Mouse (Mus musculus) R1 (cell line): ENCODE data around the gene Klk6.

Experiments used
- DNase-seq: peaks from one replicate; pipeline ENCODE4 v3.0.0-alpha.2; 2018; ENCODE audit warnings: low read depth, low spot score

The Klk6 gene

GRCm38 (mm10) chr7:43821581-43821980 lies 2.7 kb upstream of the Klk6 start:
- DNase-seq, result no peak

- no peak for DNase-seq
These were observed 1.8 kb downstream of the Klk6 start for GRCm38 (mm10) chr7:43826056-43826455.

- DNase-seq, result no peak
These were observed 3.4 kb downstream of the Klk6 start for GRCm38 (mm10) chr7:43827706-43828105.

- no peak for DNase-seq
These were observed 4.7 kb downstream of the Klk6 start for GRCm38 (mm10) chr7:43829006-43829405.

GRCm38 (mm10) chr7:43841701-43842100 lies 17.4 kb downstream of the Klk6 start, which contains the start of gene Klk5:
Gene Klk5, plus strand, starts transcription at chr7:43841971.
- DNase-seq, result no peak

- DNase-seq, result peak; percentile 57
These were observed 19.5 kb downstream of the Klk6 start for GRCm38 (mm10) chr7:43843801-43844200.

- no peak for DNase-seq
These were observed 27.3 kb downstream of the Klk6 start for GRCm38 (mm10) chr7:43851616-43852015.

GRCm38 (mm10) chr7:43854642-43855380 lies 30.5 kb downstream of the Klk6 start:
- peak; percentile 84 for DNase-seq

- no peak for DNase-seq
These were observed 31.4 kb downstream of the Klk6 start for GRCm38 (mm10) chr7:43855709-43856108.

GRCm38 (mm10) chr7:43856307-43856706 lies 32.0 kb downstream of the Klk6 start:
- DNase-seq, result peak; percentile 79

- peak; percentile 50 for DNase-seq
These were observed 33.2 kb downstream of the Klk6 start for GRCm38 (mm10) chr7:43857501-43857900.

- peak; percentile 49 for DNase-seq
These were observed 36.1 kb downstream of the Klk6 start for GRCm38 (mm10) chr7:43860411-43860810.

GRCm38 (mm10) chr7:43873237-43873636 lies 48.9 kb downstream of the Klk6 start:
- DNase-seq, result peak; percentile 82

- DNase-seq, result no peak
These were observed 49.4 kb downstream of the Klk6 start for GRCm38 (mm10) chr7:43873674-43874073.

GRCm38 (mm10) chr7:43874868-43875375 lies 50.6 kb downstream of the Klk6 start:
- DNase-seq, result no peak

GRCm38 (mm10) chr7:43876444-43876843 lies 52.1 kb downstream of the Klk6 start:
- DNase-seq, result no peak

- DNase-seq, result no peak
These were observed 54.0 kb downstream of the Klk6 start for GRCm38 (mm10) chr7:43878281-43878680.

- no peak for DNase-seq
These were observed 56.6 kb downstream of the Klk6 start, which contains the start of gene Klk4 for GRCm38 (mm10) chr7:43880912-43881311. Gene Klk4, plus strand, starts transcription at chr7:43881160.
